Mouse (Mus musculus): Measurements from ENCODE around the gene Gm10912. TPM values are rescaled to one million over a fixed set of nuclear protein-coding genes. Genes with fewer than 3 reads are reported as not detected.

The Gm10912 gene
- polyA plus RNA-seq, 1 experiment from 2014 or later = not detected

Other genes with a start within 250 kb of the Gm10912 start
- gene Lmo2, start 107.8 kb upstream of the Gm10912 start, polyA plus RNA-seq (2014; fragmentation: Nextera tagmentation; extraction: Ambion mirVana) = 64.2 and 68.0 TPM in 2 replicates
- gene Fbxo3, start 38.1 kb upstream of the Gm10912 start, polyA plus RNA-seq (2014; fragmentation: Nextera tagmentation; extraction: Ambion mirVana) = 74.0 and 82.5 TPM in 2 replicates
- 2.2 and 3.3 TPM in 2 replicates for gene 4931422A03Rik, start 37.5 kb upstream of the Gm10912 start, polyA plus RNA-seq (2014; fragmentation: Nextera tagmentation; extraction: Ambion mirVana)
- gene Gm10799, start 2.7 kb downstream of the Gm10912 start, polyA plus RNA-seq (2014; fragmentation: Nextera tagmentation; extraction: Ambion mirVana) = not detected in 2 replicates
- gene Cd59b, start 4.0 kb downstream of the Gm10912 start, polyA plus RNA-seq (2014; fragmentation: Nextera tagmentation; extraction: Ambion mirVana) = 2.0 and 2.5 TPM in 2 replicates
- gene Cd59a, start 30.0 kb downstream of the Gm10912 start, polyA plus RNA-seq (2014; fragmentation: Nextera tagmentation; extraction: Ambion mirVana) = 14.9 and 19.1 TPM in 2 replicates
- not detected in 2 replicates for gene A930018P22Rik, start 56.9 kb downstream of the Gm10912 start, polyA plus RNA-seq (2014; fragmentation: Nextera tagmentation; extraction: Ambion mirVana)